Mouse (Mus musculus) brown adipose tissue, adult 24 weeks (tissue): ENCODE measurements around the gene Abcc6. TPM values are rescaled to one million over a fixed set of nuclear protein-coding genes. Genes with fewer than 3 reads are reported as not detected.

Experiments used
- H3K27ac ChIP-seq: fragments of 200-500 bp; replicated peaks from 2 replicates; pipeline ENCODE4 v1.5.1; 2012; ENCODE audit warnings: low read depth, mild to moderate bottlenecking, low read length
- H3K4me1 ChIP-seq: fragments of 200-500 bp; 2 replicates; pipeline ENCODE4 v1.6.1; 2012; ENCODE audit warnings: low read length, mixed read lengths; ENCODE audit not compliant: control insufficient read depth, insufficient read depth, insufficient read length
- H3K4me3 ChIP-seq: fragments of 200-500 bp; 2 replicates; pipeline ENCODE4 v1.5.1; 2012; ENCODE audit warnings: low read depth, mild to moderate bottlenecking, low read length, moderate library complexity; ENCODE audit not compliant: insufficient read depth
- polyA plus RNA-seq: library from polyadenylated mRNA; stranded (reverse); fragments of >200 nt; gene quantifications from 2 replicates; pipeline ENCODE4 v1.2.4, GENCODE M21; 2012; ENCODE audit not compliant: missing spikeins, insufficient read depth, insufficient read length

Gene Abcc6
- not detected in 2 replicates for polyA plus RNA-seq

DNA sequence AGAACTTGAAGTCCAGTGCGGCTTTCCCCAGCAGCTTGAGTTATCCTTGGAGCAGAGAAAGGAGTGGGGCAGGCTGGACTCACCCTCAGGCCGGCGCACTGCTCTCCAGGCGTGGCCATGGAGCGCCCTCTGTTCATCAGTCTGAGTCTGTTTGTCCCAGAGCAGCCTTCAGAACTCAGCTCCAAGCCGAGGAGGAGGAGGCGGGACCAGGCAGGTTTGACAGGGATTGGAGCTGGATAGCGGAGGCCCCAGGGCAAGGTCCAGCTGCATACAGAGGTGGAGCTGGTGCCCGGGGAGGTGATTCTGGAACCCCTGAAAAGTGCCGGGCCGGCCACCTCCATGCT is at the start of gene Abcc6:
Gene Abcc6 (minus strand): TSS at position 158 of the 344 bp plus-strand sequence.
- Histone ChIP-seq H3K27ac (no peak within 1 kb of the TSS), H3K4me3 (no peak within 1 kb of the TSS), H3K4me1 (peaks cover 8% of the 10 kb centered on the region)

DNA sequence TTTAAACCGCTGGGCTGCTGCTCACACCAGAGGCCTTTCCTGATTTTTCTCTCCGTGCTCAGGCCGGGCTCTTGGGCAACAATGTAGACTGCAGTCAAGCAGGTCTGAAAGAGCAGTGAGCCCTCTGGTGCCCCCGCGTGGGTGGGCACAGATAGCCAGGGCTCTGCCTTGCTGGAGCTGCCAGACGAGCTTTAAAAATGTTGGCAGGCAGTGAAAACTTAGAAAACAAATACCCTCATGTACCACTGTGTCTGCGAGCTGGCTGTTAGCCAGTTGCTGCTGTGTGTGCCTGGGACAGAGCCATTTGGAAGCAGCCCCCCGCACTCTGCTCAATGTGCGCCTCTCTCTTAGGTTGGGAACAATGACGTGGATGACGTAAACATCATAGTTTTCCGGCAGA is 47.6 kb upstream of the Abcc6 start:
- Histone ChIP-seq H3K4me1 (no peaks in the 10 kb centered on the region), H3K4me3 (no peak overlapping the region), H3K27ac (no peak overlapping the region)

DNA sequence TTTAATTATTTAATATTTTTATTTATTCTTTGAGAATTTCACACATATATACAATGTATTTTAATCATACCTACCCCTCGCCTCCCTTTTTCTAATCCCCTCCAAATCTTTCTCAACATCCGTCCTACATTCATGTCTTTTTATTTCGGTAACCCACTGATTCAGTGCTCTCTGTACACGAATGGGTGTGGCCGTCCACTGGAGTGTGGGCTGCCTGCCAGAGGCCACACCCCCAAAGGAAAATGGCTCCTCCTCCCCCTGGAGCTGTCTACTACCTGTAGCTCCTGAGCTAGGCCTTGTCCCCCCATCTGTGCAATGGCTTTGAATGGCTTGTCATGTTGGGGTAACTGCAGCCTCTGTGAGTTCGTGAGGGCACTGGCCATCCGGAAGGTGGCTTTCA is 46.7 kb upstream of the Abcc6 start:
- Histone ChIP-seq H3K4me3 (no peak overlapping the region), H3K27ac (no peak overlapping the region), H3K4me1 (no peaks in the 10 kb centered on the region)

DNA sequence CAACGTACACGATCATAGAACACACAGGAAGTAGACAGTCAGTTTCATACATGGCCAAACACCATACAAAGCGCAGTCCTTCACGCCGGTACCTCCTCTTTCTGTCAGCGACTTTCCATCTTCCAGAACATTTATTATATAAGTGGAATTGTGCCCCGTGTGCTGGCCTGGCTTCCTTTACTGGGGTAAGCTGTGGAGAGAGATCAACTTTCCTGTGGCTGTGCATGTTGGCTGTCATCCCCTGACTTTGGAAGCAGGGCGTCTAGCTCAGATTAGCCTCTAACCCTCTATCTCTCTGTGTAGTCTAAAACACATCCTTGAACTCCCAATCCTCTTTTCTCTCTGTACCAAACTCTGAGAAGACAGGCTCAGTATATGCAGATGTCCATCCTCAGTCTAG is 38.7 kb upstream of the Abcc6 start:
- H3K27ac ChIP-seq: no peak overlapping the region
- H3K4me3 ChIP-seq: no peak overlapping the region
- H3K4me1 ChIP-seq: no peaks in the 10 kb centered on the region

DNA sequence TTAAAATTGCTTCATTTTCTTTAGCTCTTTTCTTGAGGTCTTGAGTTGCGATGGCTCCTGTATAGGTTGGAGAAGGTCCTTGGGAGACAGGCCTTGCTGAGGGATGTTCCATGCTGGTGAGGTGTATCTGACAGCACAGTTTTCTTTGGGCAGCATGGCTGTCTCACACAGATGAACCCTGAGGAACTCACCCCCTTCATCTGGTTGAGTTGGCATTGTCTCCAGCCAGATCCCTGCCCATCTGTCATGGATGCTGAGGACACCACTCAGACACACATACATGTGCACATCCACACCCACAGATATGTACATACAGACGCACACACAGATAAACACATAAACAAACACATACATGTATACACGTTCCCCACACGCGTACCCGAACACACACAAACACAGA is 33.2 kb upstream of the Abcc6 start:
- H3K4me3 ChIP-seq: no peak overlapping the region

DNA sequence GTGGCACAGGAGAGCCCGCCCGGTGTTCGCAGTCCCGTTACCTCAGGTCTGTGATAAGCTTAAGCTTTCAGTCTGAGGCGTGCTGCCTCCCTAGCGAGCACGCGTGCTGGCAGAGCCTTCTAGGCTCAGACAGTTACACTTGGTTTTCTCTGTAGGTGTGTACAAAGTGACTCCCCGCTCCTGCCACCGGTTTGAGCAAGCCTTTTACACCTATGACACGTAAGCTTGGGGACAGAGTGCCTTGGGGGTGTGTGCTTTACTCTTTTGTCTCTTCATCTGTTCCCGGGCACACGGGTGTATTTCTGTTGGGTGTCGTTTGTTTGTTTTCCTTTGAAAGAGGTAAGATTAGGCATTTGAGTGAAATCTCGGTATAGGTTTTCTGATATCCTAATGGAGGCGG is 31.5 kb upstream of the Abcc6 start:
- H3K4me3 ChIP-seq: no peak overlapping the region
- no peak overlapping the region for H3K27ac ChIP-seq
- no peaks in the 10 kb centered on the region for H3K4me1 ChIP-seq

More for the DNA sequence above, 33.2 kb upstream of the Abcc6 start:
- no peak overlapping the region for H3K27ac ChIP-seq
- no peaks in the 10 kb centered on the region for H3K4me1 ChIP-seq

DNA sequence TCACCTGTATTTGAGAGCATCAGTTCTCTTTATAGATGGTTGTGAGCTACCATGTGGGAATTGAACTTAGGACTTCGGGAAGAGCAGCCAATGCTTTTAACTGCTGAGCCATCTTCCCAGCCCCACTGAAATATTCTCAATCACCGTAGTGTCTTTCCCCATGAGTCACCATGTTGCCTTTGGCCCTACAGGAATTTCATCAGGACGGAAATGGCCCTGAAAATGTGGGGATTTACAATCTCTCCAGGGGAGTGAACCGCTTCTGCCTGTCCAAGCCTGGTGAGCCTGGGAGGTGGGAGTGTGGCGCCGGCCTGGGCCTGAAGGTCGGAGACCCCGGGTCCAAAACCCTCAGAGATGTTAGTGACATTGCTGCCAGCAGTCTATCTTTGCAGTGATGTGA is 30.6 kb upstream of the Abcc6 start:
- Histone ChIP-seq H3K4me3 (no peak overlapping the region), H3K27ac (no peak overlapping the region), H3K4me1 (no peaks in the 10 kb centered on the region)

DNA sequence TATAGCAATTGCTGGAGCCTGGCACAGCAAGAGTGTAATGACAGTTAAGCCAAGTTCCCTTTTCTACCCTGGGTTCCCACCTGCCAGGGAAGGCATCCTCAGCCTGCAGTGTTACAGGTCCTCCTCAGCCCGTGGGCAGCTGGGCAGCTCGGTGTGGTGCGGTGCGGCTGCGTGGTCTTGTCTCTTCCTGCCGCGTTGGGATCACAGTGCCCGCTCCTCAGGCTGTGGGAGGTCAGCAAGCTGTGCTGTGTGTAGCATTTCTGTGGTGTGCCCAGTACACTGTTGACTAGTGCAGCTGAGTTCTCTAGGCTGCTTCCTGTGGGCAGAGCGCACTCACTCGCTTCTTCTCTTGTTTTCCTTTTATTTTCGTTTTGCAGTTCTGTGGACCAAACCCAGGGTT is 28.8 kb upstream of the Abcc6 start:
- Histone ChIP-seq H3K4me3 (peak overlapping the region; percentile 47), H3K4me1 (no peaks in the 10 kb centered on the region), H3K27ac (no peak overlapping the region)

DNA sequence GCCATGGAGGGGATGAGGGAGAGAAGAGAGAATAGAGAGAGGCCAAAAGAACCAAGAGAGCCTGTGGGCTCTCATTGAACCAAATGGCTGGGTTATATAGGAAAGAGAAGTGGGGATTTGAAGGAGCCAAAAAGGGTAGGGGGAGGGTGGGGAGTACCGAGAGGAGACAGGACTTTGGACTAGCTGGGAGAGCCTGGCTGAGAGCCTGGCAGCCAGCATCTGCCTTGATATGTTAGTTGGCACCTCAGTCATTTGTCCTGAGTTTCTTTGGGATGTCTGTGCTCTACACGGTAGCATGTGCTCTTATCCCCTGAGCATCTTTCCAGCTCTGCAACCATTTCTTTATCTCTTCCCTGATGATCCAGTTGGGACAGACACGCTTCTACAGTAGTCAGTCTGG is 23.5 kb upstream of the Abcc6 start:
- H3K4me3 ChIP-seq: no peak overlapping the region

DNA sequence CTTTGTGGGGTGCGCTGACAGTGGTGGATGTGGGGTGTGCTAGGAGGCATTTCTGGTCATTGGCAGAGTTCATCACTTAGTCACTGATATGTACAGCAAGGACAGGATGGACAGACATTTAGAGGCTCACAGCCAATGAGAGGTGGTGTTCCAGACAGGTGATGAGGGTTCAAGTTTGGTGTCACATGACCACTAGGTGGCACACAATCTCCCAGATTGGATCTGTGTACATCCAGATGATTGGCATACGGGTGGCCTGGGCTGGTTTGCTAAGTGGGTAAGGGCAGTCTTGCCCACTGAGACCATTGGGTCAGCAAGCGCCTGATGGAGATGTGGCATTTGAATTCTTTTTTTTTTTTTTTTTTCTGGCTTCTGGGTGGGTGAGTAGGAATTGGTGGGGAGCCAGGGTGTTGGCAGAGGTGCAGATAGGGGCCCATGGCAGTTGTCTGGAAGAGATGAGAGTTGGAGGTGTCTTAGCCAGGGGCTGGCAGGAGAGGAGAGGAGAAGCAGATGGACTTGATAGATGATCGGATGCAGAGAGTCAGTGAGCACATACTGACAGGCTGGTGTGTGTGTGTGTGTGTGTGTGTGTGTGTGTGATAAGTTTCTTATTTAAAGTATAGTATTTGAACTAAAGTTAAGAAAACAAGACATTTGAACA is 22.2 kb upstream of the Abcc6 start:
- H3K27ac ChIP-seq: no peak overlapping the region
- no peak overlapping the region for H3K4me3 ChIP-seq
- no peaks in the 10 kb centered on the region for H3K4me1 ChIP-seq

More for the DNA sequence above, 23.5 kb upstream of the Abcc6 start:
- Histone ChIP-seq H3K27ac (no peak overlapping the region), H3K4me1 (no peaks in the 10 kb centered on the region)

DNA sequence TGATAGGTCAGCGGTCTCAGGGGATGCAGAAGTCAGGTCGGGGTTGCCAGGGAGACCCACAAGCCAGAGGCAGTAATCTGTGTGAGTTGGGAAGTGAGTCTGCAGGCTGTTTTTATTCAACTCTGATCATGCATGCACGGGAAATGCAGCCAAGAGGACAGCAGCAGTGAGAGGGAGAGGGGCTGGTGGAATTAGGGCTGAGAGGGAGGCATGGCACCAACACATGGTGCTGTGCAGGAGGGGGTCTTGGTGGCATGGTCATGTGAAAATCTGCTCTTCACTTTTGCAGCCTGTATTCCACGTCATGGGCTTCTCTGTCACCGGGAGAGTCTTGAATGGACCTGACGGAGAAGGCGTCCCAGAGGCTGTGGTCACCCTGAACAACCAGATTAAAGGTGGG is 19.9 kb upstream of the Abcc6 start:
- Histone ChIP-seq H3K4me1 (no peaks in the 10 kb centered on the region), H3K4me3 (no peak overlapping the region), H3K27ac (no peak overlapping the region)

DNA sequence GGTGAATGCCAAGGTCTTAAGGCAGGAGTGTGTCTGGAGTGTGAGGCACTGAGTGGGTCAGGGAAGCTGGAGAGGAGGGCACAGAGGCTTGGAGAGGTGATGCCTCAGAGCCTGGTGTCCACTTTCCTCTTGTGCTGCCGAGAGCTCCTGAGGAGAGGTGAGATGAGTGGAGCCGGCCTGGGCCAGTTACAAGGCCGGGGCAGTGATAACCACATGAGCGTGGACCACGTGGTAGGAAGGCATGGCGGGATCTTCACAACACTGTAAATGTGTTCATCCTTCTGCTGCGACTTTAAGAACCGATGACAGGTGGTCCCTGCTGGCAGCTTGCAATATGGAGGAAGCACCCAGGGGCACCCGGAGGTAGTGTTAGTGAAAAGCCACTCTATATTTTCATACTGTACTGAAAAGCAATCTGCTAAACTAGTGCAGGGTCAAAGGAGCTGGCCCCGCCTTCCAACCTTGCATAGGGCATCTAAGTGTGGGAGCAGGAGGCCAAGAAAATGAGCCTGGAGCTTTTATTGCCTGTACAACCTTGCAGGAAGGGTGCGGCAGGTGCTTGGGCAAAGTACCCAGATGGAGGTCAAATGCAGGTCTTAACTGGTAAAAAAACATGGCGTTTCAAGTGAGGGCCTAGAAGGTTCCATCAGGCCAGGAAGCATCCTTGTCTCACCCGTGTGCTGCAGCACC is 17.9 kb upstream of the Abcc6 start:
- H3K27ac ChIP-seq: no peak overlapping the region
- no peaks in the 10 kb centered on the region for H3K4me1 ChIP-seq
- H3K4me3 ChIP-seq: no peak overlapping the region

DNA sequence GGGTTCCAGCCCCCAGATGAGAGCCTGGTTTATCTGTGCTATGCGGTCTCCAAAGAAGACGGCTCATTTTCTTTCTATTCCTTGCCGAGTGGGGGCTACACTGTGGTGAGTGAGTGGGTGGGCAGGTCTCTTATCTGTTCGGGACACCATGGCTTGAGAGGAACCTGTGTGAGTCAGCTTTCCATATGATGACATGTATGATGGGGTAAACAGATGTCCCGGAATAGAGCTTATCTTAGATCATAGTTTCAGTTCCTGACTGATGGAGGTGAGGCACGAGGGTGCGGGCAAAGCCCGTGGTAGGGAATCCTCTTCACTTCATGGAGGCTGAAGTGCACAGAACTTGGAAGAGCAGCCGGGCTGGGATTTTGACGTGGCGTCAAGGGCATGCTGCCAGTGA is 15.8 kb upstream of the Abcc6 start:
- Histone ChIP-seq H3K4me3 (no peak overlapping the region), H3K27ac (no peak overlapping the region), H3K4me1 (no peaks in the 10 kb centered on the region)

DNA sequence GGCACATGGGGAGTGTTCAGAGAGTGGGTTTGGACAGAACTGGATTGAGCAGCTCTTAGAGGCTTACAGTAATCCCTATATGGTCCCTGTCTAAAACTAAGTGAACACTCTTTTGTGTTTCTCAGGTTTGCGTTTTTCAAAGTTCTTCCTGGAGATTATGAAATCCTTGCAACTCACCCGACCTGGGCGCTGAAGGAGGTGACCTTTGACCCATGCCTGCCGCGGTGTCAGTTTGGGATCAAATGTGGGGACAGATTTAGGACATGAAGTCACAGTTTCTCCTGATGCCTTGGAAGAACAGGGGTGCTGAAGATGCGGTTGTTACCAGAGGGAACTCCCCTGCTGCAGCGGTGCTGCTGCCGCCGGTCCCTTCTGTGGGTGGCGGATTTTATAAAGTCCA is 14.0 kb upstream of the Abcc6 start:
- Histone ChIP-seq H3K4me3 (no peak overlapping the region), H3K27ac (no peak overlapping the region), H3K4me1 (no peaks in the 10 kb centered on the region)

DNA sequence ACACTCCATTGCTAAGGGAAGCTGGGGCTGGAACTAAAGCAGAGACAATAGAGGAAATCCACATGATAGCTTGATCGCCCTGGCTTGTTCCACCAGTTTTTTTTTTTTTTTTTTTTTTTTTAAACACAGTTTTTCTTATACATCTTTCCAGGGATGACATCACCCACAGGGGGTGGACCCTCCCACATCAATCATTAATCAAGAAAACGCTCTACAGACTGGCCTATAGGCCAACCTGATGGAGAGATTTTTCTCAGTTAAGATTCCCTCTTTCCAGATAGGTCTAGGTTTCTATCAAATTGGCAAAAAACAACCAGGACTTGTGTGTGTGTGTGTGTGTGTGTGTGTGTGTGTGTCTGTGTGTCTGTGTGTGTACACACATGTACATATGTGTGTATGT is 9.8 kb upstream of the Abcc6 start:
- no peak overlapping the region for H3K27ac ChIP-seq
- no peak overlapping the region for H3K4me3 ChIP-seq
- H3K4me1 ChIP-seq: peaks cover 1% of the 10 kb centered on the region

DNA sequence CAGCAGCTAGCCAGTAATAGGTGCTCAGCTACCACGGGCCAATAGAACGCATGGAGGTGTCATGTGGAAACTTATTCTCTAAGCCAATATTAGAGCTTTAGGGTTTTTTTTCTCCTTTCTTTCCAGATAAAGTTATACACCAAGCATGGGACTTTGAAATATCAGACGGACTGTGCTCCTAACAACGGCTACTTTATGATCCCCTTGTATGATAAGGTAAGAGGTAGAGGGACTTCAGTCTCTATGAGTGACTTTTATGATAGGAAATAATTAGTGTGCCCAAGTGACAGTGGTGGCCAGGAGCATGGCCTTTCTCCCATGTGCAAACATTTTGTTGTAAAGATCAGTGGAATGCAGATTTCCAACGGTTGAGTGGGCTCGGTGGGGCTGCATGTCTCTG is 7.3 kb upstream of the Abcc6 start:
- H3K27ac ChIP-seq: no peak overlapping the region
- H3K4me1 ChIP-seq: peaks cover 8% of the 10 kb centered on the region
- no peak overlapping the region for H3K4me3 ChIP-seq
